ENCODE assay signal across 1 mouse cellular context in genomic region chr3:89152084-89152835, GRCm38 (mm10).
TF ChIP-seq lines count a peak whose summit lies in the region.

No protein-coding gene starts in this region.

TF ChIP-seq in MEL, 35 proteins besides CTCF, POLR2A, EP300 and RAD21 (continued from another document):
- no peak for TF ChIP-seq USF1 (IDR thresholded peaks at IDR 0.05; ENCODE audit: low read depth, low read length)
- TF ChIP-seq ZNF384 (IDR thresholded peaks at IDR 0.05; ENCODE audit: low read depth, low read length), result no peak
